Mouse (Mus musculus) hindbrain, embryonic 14.5 days (tissue): ENCODE data around the gene Bahd1. TPM values are rescaled to one million over a fixed set of nuclear protein-coding genes. Genes with fewer than 3 reads are reported as not detected.

ENCODE experiments used
- ATAC-seq: fragments of 200-750 bp; cut with Nextera tagmentation; 2 replicates; pipeline ENCODE4 v1.8.0; 2017; ENCODE audit warnings: moderate number of reproducible peaks, mild to moderate bottlenecking, moderate TSS enrichment, moderate library complexity; ENCODE audit not compliant: low FRiP score
- DNase-seq: peaks from one replicate; pipeline ENCODE4 v3.0.0-alpha.2; 2015; ENCODE audit warnings: low spot score
- H3K27ac ChIP-seq: fragments of 300-500 bp; sonication (generic); 2 replicates; pipeline ENCODE4 v1.5.1; 2014; ENCODE audit warnings: mild to moderate bottlenecking, moderate library complexity
- H3K27me3 ChIP-seq: fragments of 300-500 bp; sonication (generic); 2 replicates; pipeline ENCODE4 v1.6.1; 2014; ENCODE audit warnings: mild to moderate bottlenecking, low read length, mixed read lengths; ENCODE audit not compliant: control insufficient read depth, insufficient read depth
- H3K36me3 ChIP-seq: fragments of 300-500 bp; sonication (generic); replicated peaks from 2 replicates; pipeline ENCODE4 v1.6.1; 2014; ENCODE audit not compliant: control insufficient read depth, insufficient read depth
- H3K4me1 ChIP-seq: fragments of 300-500 bp; sonication (generic); replicated peaks from 2 replicates; pipeline ENCODE4 v1.6.1; 2014; ENCODE audit warnings: antibody characterized with exemption, low read length, mixed read lengths; ENCODE audit not compliant: control insufficient read depth, insufficient read depth
- H3K4me2 ChIP-seq: fragments of 300-500 bp; sonication (generic); replicated peaks from 2 replicates; pipeline ENCODE4 v1.6.1; 2014; ENCODE audit warnings: mild to moderate bottlenecking, moderate library complexity
- H3K4me3 ChIP-seq: fragments of 300-500 bp; sonication (generic); replicated peaks from 2 replicates; pipeline ENCODE4 v1.5.1; 2014; ENCODE audit warnings: mild to moderate bottlenecking, low read length
- H3K9ac ChIP-seq: fragments of 300-500 bp; sonication (generic); 2 replicates; pipeline ENCODE4 v1.6.1; 2014
- H3K9me3 ChIP-seq: fragments of 300-500 bp; sonication (generic); 2 replicates; pipeline ENCODE4 v1.6.1; 2016; ENCODE audit warnings: low read length; ENCODE audit not compliant: control insufficient read depth
- WGBS: fragments of 180-500 bp; shearing (Covaris S2); extraction: QIAGEN DNeasy Blood & Tissue Kit; methylation state at CpG from one replicate; pipeline ENCODE4 v1.1.7; 2014; 5-methylcytosine and 5-hydroxymethylcytosine counted together
- polyA plus RNA-seq: library from polyadenylated mRNA; unstranded; fragments of >200 nt; fragmentation: Nextera tagmentation; extraction: Ambion mirVana; gene quantifications from 2 replicates; pipeline ENCODE4 v1.2.1, GENCODE M21; 2014

Bahd1 gene
- polyA plus RNA-seq, 1 experiment from 2014 or later: 2.7 TPM

DNA sequence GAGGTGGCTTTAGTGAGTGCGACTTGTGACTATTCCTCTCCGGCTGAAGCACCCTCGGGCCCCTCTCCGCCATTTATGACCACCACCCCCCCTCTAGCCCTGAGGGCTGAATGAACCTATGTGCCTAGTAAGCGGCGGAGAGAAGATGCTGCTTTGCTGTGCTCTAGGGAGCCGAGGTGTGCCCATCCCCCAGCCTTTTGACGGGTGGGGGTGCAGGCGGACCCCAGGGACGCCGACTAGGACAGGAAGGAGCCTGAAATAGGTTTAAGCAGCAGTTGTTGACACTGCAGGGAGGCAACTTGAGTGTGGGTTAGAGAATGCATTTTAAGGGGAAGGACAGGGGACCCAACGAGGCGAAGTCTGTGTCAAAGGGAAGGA lies 3.3 kb upstream of the Bahd1 start:
- peaks cover 27% of the 10 kb centered on the region; the same call in 1 of the 2 replicates for H3K4me1 ChIP-seq
- under 1% methylated on average over 13 of the region's 13 CpGs for WGBS
- H3K9me3 ChIP-seq: no peaks in the 10 kb centered on the region
- ATAC-seq (no peak), DNase-seq (no peak)
- H3K36me3 ChIP-seq: no peaks in the 10 kb centered on the region
- peak overlapping the region; percentile 32 for H3K4me3 ChIP-seq
- H3K9ac ChIP-seq: peak overlapping the region; percentile 29; the same call in 1 of the 2 replicates
- H3K4me2 ChIP-seq: peak overlapping the region; percentile 69
- H3K27me3 ChIP-seq: peaks cover 77% of the 10 kb centered on the region
- H3K27ac ChIP-seq: no peak overlapping the region

DNA sequence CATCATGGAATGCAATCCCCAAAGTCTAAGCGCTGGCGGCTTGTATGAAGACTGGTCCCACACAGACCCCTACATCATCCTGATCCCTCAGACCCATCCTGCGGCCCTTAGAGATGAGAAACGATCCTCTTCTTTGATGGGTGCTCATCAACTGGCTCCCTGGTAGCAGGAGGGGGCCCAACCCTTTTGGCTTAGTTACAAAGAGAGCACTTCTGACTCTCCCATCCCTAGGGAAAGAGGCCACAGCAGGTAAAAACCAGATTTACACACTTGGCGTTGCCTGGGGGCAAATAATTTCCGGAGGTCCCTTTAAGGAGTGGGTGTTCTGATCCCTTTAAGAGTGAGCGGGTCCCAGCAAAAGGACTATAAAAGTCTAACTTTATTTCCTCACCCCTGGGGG lies 2.8 kb upstream of the Bahd1 start:
- DNase-seq (no peak), ATAC-seq (no peak)
- no peaks in the 10 kb centered on the region for H3K36me3 ChIP-seq
- no peak overlapping the region for H3K27ac ChIP-seq
- peaks cover 77% of the 10 kb centered on the region for H3K27me3 ChIP-seq
- 0 out of 2 replicates have a peak overlapping the region, but pooled peaks have one; percentile 32 for H3K4me3 ChIP-seq
- no peaks in the 10 kb centered on the region for H3K9me3 ChIP-seq
- 4% methylated on average over 7 of the region's 7 CpGs for WGBS
- peaks cover 27% of the 10 kb centered on the region; the same call in 1 of the 2 replicates for H3K4me1 ChIP-seq
- H3K9ac ChIP-seq: no peak overlapping the region
- H3K4me2 ChIP-seq: peak overlapping the region; percentile 69

DNA sequence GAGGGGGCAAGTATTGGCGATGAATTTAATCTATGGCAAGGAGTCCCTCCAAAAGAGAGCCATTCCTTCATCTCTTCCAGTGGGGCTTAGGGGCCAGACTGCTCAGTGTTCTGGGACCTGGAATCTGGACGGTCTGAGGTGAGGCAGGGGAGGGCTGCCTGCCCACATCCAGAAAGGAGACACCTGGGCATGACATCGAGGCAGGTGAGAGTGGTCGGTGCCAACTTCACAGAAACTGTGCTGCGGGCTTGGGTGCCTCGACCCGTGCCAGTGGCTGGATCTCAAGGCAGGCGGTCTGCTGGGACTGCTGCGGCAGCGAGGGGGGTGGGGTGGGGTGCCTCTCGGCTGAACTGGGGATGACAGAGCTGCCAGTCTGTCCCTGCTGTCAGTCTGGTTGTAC lies 2.4 kb upstream of the Bahd1 start:
- ATAC-seq (no peak), DNase-seq (no peak)
- peak overlapping the region; percentile 69; the same call in 1 of the 2 replicates for H3K4me2 ChIP-seq
- no peaks in the 10 kb centered on the region for H3K9me3 ChIP-seq
- no peak overlapping the region for H3K9ac ChIP-seq
- no peaks in the 10 kb centered on the region for H3K36me3 ChIP-seq
- 2% methylated on average over 11 of the region's 11 CpGs for WGBS
- no peak overlapping the region for H3K27ac ChIP-seq
- H3K4me1 ChIP-seq: peaks cover 29% of the 10 kb centered on the region; the same call in 1 of the 2 replicates
- H3K4me3 ChIP-seq: no peak overlapping the region
- peaks cover 74% of the 10 kb centered on the region for H3K27me3 ChIP-seq

DNA sequence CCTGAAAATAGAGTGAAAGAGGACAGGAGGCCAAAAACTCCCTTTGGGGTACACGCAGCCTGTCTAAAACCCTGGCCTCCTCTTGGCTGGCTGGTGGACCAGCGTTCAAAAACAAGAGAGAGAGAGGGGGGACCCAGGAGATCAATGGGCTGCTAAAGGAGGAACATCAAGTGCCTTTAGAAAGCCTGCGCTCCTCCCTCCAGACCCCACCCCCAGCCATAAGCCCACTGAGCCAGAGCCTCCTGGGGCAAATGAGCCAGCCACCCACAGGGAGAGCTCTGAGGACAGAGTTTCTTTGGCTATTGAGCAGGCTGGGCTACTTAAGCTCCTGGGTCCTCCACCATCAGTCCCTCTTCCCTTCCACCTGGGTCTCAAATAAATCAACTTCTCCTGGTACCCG lies 1.4 kb upstream of the Bahd1 start:
- WGBS: 4% methylated on average over 4 of the region's 4 CpGs

DNA sequence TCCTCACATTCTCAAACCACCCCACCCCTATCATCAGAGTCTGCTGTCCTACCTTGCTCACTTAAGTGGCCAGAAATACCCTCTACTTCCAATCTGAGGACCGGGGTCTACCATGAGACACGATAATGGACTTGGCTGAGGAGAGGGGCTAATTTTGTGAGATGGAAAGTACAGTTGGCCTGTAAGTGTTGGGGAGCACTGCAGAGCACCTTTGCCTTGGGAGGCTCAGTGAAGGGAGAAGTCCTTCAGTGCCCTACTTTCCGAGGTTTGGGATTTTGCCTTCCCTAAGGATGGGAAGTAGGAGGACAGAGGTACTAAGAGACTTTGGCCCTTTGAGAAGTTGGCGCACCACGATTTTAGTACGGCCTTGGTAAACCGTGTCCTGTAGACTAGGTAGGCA lies 871 bp upstream of the Bahd1 start:
- ATAC-seq: no peak
- H3K4me1 ChIP-seq: peaks cover 44% of the 10 kb centered on the region
- H3K36me3 ChIP-seq: no peaks in the 10 kb centered on the region
- H3K27ac ChIP-seq: no peak overlapping the region
- 11% methylated on average over 7 of the region's 7 CpGs for WGBS
- no peak overlapping the region for H3K4me3 ChIP-seq
- H3K9ac ChIP-seq: no peak overlapping the region
- DNase-seq: no peak
- no peak overlapping the region for H3K4me2 ChIP-seq
- H3K27me3 ChIP-seq: peaks cover 65% of the 10 kb centered on the region
- H3K9me3 ChIP-seq: no peaks in the 10 kb centered on the region

More for the DNA sequence above, 1.4 kb upstream of the Bahd1 start:
- DNase-seq: no peak
- H3K36me3 ChIP-seq: no peaks in the 10 kb centered on the region
- H3K27me3 ChIP-seq: peaks cover 70% of the 10 kb centered on the region
- H3K27ac ChIP-seq: no peak overlapping the region
- peaks cover 38% of the 10 kb centered on the region for H3K4me1 ChIP-seq
- ATAC-seq: no peak
- H3K9me3 ChIP-seq: no peaks in the 10 kb centered on the region
- H3K4me2 ChIP-seq: no peak overlapping the region
- H3K4me3 ChIP-seq: no peak overlapping the region
- no peak overlapping the region for H3K9ac ChIP-seq

DNA sequence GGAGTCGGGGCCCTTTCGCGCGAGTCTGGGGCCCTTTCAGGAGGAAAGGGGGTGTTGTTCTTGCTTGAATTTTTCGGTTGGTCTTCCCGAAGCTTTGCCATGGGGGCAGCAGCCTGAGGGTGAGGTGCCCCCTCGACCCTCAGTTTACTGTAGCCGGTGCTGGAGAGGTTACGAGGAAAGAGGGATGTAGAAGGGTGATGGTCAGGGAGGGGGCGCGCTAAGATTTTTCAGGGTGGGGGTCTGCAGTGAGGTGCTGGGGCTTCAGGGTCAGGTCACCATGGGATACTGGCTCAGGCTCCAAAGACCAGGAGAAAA lies 606 bp downstream of the Bahd1 start:
- DNase-seq: no peak
- H3K4me3 ChIP-seq: peak overlapping the region; percentile 90
- no peaks in the 10 kb centered on the region for H3K36me3 ChIP-seq
- peak overlapping the region; percentile 55 for H3K9ac ChIP-seq
- H3K4me1 ChIP-seq: peaks cover 58% of the 10 kb centered on the region
- H3K27me3 ChIP-seq: peaks cover 50% of the 10 kb centered on the region
- no peak; the same call in 1 of the 2 replicates for ATAC-seq
- H3K9me3 ChIP-seq: no peaks in the 10 kb centered on the region
- 0% methylated on average over 11 of the region's 11 CpGs for WGBS
- no peak overlapping the region for H3K27ac ChIP-seq
- H3K4me2 ChIP-seq: peak overlapping the region; percentile 96

DNA sequence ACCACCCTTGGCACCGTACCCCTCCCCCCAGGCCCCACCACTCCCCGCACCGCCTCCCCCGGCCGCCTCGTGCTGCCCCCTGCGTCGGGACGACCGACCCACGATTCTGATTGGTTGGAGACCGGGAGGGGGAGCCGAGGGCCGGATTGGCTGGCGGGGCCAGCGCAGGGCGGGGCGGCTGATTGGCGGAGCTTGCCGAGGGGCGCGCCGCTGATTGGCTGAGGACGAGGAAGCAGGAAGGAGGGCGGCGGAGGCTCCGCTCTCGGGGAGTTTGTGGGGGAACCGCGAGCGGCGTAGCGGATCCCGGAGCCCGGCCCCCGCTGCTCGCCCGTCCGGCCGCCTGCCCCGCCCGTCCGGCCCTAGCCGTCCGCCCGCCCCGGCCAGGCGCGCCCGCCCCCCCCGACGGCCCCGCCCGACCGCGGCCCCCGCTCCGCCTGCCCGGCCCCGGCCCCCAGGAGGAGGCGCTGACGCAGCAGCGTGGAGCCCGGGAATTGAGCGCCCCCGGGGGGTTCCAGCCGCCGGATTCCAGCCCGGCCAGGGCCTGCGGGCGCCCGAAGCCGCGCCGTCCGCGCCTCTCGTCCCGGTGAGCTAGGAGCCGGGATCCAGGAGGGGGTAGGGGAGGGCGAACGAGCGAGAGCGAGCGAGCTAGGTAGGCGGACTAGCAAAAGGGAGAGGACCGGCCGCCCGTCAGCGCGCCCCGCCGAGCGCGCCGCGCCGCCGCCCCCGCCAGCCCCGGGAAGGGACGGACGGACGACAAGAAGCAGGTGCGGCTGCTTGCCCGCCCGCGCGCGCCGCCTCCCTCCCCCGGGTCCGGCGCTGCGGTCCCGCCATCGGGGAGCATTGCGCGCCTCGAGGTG lies 1.2 kb downstream of the Bahd1 start:
- peaks cover 58% of the 10 kb centered on the region for H3K4me1 ChIP-seq
- no peaks in the 10 kb centered on the region for H3K36me3 ChIP-seq
- peak overlapping the region; percentile 86 for H3K9ac ChIP-seq
- H3K9me3 ChIP-seq: no peaks in the 10 kb centered on the region
- H3K4me2 ChIP-seq: peak overlapping the region; percentile 96
- ATAC-seq (peak; percentile 93), DNase-seq (peak; percentile 94)
- H3K27me3 ChIP-seq: peaks cover 44% of the 10 kb centered on the region
- H3K4me3 ChIP-seq: peak overlapping the region; percentile 90
- 1% methylated on average over 80 of the region's 120 CpGs for WGBS
- H3K27ac ChIP-seq: peak overlapping the region; percentile 89

DNA sequence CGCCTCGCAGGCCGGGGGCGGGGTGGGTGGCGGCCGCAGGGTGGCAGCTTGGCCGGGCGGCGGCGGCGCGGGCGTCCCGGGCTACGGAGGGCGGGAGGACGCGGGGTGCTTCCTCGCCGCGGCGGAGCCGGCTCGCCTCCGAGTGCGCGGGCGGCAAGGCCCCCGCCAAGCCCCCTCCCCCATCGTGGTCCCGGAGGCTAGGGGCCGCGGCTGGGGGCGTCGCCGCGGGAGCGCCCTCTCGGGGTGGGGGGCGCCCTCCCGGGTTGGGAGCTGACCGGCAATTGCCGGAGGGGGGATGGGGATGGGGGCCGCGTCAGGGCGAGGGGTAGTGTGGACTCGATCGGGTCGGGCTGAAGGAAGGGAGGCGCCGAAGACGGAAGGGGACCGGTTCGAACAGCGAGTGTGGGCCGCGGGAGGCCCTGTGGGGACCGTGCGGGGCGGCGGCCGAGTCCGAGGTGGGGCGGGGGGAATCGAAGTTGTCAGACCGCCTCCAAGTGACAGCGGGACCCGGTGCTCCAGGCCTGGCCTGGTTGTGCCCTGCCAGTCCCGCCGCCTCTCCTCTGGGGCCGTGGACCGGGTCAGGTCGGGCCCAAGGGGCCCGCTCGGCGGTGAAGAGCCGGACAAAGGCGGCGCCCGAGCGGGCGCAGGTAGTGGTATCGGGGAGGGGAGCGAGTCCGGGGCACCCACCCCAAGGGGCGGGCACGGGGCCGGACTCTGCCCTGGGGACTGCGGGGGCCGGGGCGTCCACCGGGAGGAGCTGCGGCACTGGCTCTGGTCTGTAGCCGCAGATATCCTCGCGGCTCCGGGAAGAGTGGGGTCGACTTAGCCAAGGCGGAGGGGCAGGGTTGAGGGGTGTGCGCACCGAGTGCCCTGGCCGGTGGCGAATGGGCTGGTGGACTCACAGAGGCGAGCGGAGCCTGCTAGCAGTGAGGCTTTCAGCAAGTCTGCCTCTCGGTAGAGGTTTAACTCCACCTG lies 2.2 kb downstream of the Bahd1 start:
- Histone ChIP-seq H3K27me3 (peaks cover 34% of the 10 kb centered on the region), H3K9ac (peak overlapping the region; percentile 86), H3K4me3 (peak overlapping the region; percentile 90), H3K4me2 (peak overlapping the region; percentile 96), H3K36me3 (no peaks in the 10 kb centered on the region), H3K27ac (peak overlapping the region; percentile 89), H3K4me1 (peaks cover 49% of the 10 kb centered on the region), H3K9me3 (no peaks in the 10 kb centered on the region)
- DNase-seq: no peak
- ATAC-seq: peak; percentile 16; the same call in 1 of the 2 replicates
- WGBS: under 1% methylated on average over 86 of the region's 106 CpGs

DNA sequence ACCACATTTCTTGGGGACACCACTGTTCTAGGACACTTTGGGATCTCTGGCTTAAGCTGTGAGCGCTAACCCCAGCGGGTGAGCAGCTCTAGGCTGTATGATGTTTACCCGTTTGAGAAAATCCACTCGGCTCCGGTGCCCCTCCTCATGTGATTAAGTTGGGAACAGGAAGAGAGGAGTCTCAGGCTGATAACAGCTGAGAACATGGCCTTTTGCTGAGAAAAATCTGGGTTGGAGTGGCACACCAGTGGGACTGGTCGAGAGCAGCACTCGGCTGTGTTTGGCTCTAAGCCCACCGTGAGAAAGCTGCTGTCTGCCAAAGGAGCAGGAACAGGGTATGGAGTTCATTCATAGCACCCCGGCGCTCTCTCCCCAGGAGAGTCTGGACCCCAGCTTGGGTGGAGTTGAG lies 3.2 kb downstream of the Bahd1 start:
- Histone ChIP-seq H3K27ac (no peak overlapping the region), H3K9ac (peak overlapping the region; percentile 86), H3K4me1 (peaks cover 41% of the 10 kb centered on the region), H3K4me2 (peak overlapping the region; percentile 96), H3K9me3 (no peaks in the 10 kb centered on the region), H3K4me3 (peak overlapping the region; percentile 90), H3K27me3 (peaks cover 24% of the 10 kb centered on the region), H3K36me3 (no peaks in the 10 kb centered on the region)
- ATAC-seq: no peak
- no peak for DNase-seq
- WGBS: 10% methylated on average over 10 of the region's 10 CpGs
